Mouse (Mus musculus): Measurements from ENCODE around the gene Gckr.

Gene Gckr

GRCm38 (mm10) chr5:31297047-31297757 is at the start of gene Gckr:
TSS of gene Gckr (plus strand) at chr5:31297443.
- no peak for DNase-seq (ENCODE audit: low spot score)

GRCm38 (mm10) chr5:31250716-31251115 is 46.5 kb upstream of the Gckr start:
- DNase-seq (ENCODE audit: low spot score): peak; percentile 18

GRCm38 (mm10) chr5:31251541-31252101 is 45.6 kb upstream of the Gckr start, which contains the start of gene Krtcap3:
TSS of gene Krtcap3 (plus strand) at chr5:31251691.
- DNase-seq (ENCODE audit: low spot score): peak; percentile 46

- no peak for DNase-seq (ENCODE audit: low spot score)
These were observed 45.1 kb upstream of the Gckr start for GRCm38 (mm10) chr5:31252151-31252550.

GRCm38 (mm10) chr5:31252795-31253545 is 44.3 kb upstream of the Gckr start:
- DNase-seq (ENCODE audit: low spot score): peak; percentile 28

GRCm38 (mm10) chr5:31253806-31254205 is 43.4 kb upstream of the Gckr start:
- DNase-seq (ENCODE audit: low spot score): no peak

GRCm38 (mm10) chr5:31254452-31254851 is 42.8 kb upstream of the Gckr start:
- no peak for DNase-seq (ENCODE audit: low spot score)

GRCm38 (mm10) chr5:31254901-31255300 is 42.3 kb upstream of the Gckr start:
- DNase-seq (ENCODE audit: low spot score): no peak

- no peak for DNase-seq (ENCODE audit: low spot score)
These were observed 41.9 kb upstream of the Gckr start for GRCm38 (mm10) chr5:31255381-31255780.

- no peak for DNase-seq (ENCODE audit: low spot score)
These were observed 41.3 kb upstream of the Gckr start for GRCm38 (mm10) chr5:31255971-31256370.

- DNase-seq (ENCODE audit: low spot score): no peak
These were observed 39.6 kb upstream of the Gckr start for GRCm38 (mm10) chr5:31257616-31258015.

- no peak for DNase-seq (ENCODE audit: low spot score)
These were observed 31.1 kb upstream of the Gckr start for GRCm38 (mm10) chr5:31266101-31266500.

GRCm38 (mm10) chr5:31267686-31268085 is 29.6 kb upstream of the Gckr start:
- DNase-seq (ENCODE audit: low spot score): no peak

GRCm38 (mm10) chr5:31273018-31273417 is 24.2 kb upstream of the Gckr start:
- no peak for DNase-seq (ENCODE audit: low spot score)

GRCm38 (mm10) chr5:31279245-31279988 is 17.8 kb upstream of the Gckr start:
- DNase-seq (ENCODE audit: low spot score): no peak

- no peak for DNase-seq (ENCODE audit: low spot score)
These were observed 9.0 kb upstream of the Gckr start for GRCm38 (mm10) chr5:31288225-31288624.

- no peak for DNase-seq (ENCODE audit: low spot score)
These were observed 8.6 kb upstream of the Gckr start for GRCm38 (mm10) chr5:31288655-31289054.

GRCm38 (mm10) chr5:31289626-31290230 is 7.5 kb upstream of the Gckr start:
- DNase-seq (ENCODE audit: low spot score): no peak

- peak; percentile 100 for DNase-seq (ENCODE audit: low spot score)
These were observed 6.5 kb upstream of the Gckr start, which contains the start of gene Ift172 for GRCm38 (mm10) chr5:31290521-31291360. TSS of gene Ift172 (minus strand) at chr5:31291116.

GRCm38 (mm10) chr5:31291361-31291688 is 5.9 kb upstream of the Gckr start:
- DNase-seq (ENCODE audit: low spot score): no peak
